28 mouse cellular contexts compared by ENCODE assay signal in the genomic region with DNA sequence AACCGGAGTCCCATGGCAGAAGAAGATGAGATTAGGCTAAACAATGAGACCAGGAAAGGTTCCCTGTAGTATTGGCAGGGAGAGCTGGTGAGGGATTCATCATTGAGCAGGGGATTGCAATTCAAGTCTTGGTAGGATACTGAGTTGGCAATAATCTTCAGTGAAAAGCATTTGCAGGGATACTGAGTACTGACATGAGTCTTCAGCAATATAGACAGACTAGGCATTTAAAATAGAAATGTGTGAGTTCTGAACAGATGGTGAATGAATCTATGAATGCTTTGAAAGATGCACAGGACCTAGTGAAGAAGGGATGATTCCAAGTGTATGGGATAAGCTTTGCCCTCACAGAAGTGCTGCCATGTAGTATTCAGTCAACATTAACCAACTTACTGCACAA.
"Had no signal": no experiment of that assay in that cellular context is flagged by ENCODE, and none has a peak within 500 bp of the region (broad histone marks: within the 10 kb centered on the region; RNA-seq: fewer than 3 reads in every experiment).

No protein-coding gene starts in this region.

- H3K27me3 ChIP-seq: heart, embryonic 13.5 days; heart, embryonic 15.5 days; hindbrain, embryonic 13.5 days; hindbrain, embryonic 15.5 days; kidney, embryonic 15.5 days; limb, embryonic 12.5 days; liver, embryonic 13.5 days; liver, embryonic 15.5 days had no signal

- DNase-seq: gastrocnemius, postnatal 14 days; gastrocnemius, postnatal 36 days; heart, adult 11 months; heart, adult 2 months; heart, postnatal 14 days; heart, postnatal 36 days; kidney, adult 11 months; kidney, adult 2 months; kidney, adult 9 months; kidney, postnatal 10 days; kidney, postnatal 25 days; kidney, postnatal 4 days; liver; liver, embryonic 13.5 days; liver, postnatal 0 days had no signal

- H3K4me2 ChIP-seq: heart, embryonic 11.5 days; heart, embryonic 13.5 days; heart, embryonic 15.5 days; hindbrain, embryonic 13.5 days; hindbrain, embryonic 15.5 days; kidney, embryonic 15.5 days; limb, embryonic 12.5 days; liver, embryonic 11.5 days; liver, embryonic 13.5 days; liver, embryonic 15.5 days had no signal

- H3K9ac ChIP-seq: heart, embryonic 13.5 days; heart, embryonic 15.5 days; hindbrain, embryonic 13.5 days; hindbrain, embryonic 15.5 days; kidney, embryonic 15.5 days; limb, embryonic 12.5 days; liver, embryonic 13.5 days; liver, embryonic 15.5 days; liver, postnatal 0 days had no signal

- H3K4me1 ChIP-seq: heart, embryonic 13.5 days; heart, embryonic 15.5 days; hindbrain, embryonic 13.5 days; hindbrain, embryonic 15.5 days; kidney, embryonic 15.5 days; limb, embryonic 10.5 days; limb, embryonic 12.5 days; liver, embryonic 13.5 days; liver, embryonic 15.5 days had no signal

- H3K36me3 ChIP-seq: heart, embryonic 13.5 days; heart, embryonic 15.5 days; hindbrain, embryonic 13.5 days; hindbrain, embryonic 15.5 days; kidney, embryonic 15.5 days; limb, embryonic 10.5 days; limb, embryonic 12.5 days; liver, embryonic 13.5 days; liver, embryonic 15.5 days had no signal

- H3K27ac ChIP-seq: heart, adult 2 months; heart, embryonic 13.5 days; heart, embryonic 15.5 days; hindbrain, embryonic 13.5 days; hindbrain, embryonic 15.5 days; hindbrain, postnatal 0 days; kidney, embryonic 15.5 days; layer of hippocampus, adult 2 months; limb, embryonic 10.5 days; limb, embryonic 12.5 days; liver, embryonic 13.5 days; liver, embryonic 15.5 days had no signal

- ATAC-seq: hindbrain, postnatal 0 days; intestine, embryonic 16.5 days; liver, postnatal 0 days had no signal

- H3K4me3 ChIP-seq: heart, adult 2 months; heart, embryonic 13.5 days; heart, embryonic 15.5 days; hindbrain, embryonic 13.5 days; hindbrain, embryonic 15.5 days; kidney, embryonic 15.5 days; layer of hippocampus, adult 2 months; limb, embryonic 10.5 days; limb, embryonic 12.5 days; liver, embryonic 13.5 days; liver, embryonic 15.5 days had no signal

- H3K9me3 ChIP-seq: heart, embryonic 13.5 days; heart, embryonic 15.5 days; hindbrain, embryonic 13.5 days; hindbrain, embryonic 15.5 days; kidney, embryonic 15.5 days; limb, embryonic 10.5 days; limb, embryonic 12.5 days; liver, embryonic 13.5 days; liver, embryonic 15.5 days had no signal
